Mouse (Mus musculus) left cerebral cortex, adult 8-10 months (tissue): ENCODE data around the gene Ints2. TPM values are rescaled to one million over a fixed set of nuclear protein-coding genes. Genes with fewer than 3 reads are reported as not detected.
A peak's percentile ranks its signal among the peaks of the same experiment; 100 is the strongest.
"Not testable (repeated sequence)": the region's sequence is repeated elsewhere in the genome, so short reads cannot be mapped to it uniquely, and the experiment has no call there.

Source experiments
- DNase-seq, 2 experiments: peaks; one replicate each; pipeline ENCODE4 v3.0.0; 2022; ENCODE audit warnings: low spot score in 2 of 2
- total RNA-seq, 4 experiments: library from RNA; stranded (reverse); gene quantifications; 2 replicates each; pipeline ENCODE4 v1.2.4; 2022

Ints2 gene
- 10 to 100 TPM; 21.8 to 27.0 (median 24.7) TPM for total RNA-seq

DNA sequence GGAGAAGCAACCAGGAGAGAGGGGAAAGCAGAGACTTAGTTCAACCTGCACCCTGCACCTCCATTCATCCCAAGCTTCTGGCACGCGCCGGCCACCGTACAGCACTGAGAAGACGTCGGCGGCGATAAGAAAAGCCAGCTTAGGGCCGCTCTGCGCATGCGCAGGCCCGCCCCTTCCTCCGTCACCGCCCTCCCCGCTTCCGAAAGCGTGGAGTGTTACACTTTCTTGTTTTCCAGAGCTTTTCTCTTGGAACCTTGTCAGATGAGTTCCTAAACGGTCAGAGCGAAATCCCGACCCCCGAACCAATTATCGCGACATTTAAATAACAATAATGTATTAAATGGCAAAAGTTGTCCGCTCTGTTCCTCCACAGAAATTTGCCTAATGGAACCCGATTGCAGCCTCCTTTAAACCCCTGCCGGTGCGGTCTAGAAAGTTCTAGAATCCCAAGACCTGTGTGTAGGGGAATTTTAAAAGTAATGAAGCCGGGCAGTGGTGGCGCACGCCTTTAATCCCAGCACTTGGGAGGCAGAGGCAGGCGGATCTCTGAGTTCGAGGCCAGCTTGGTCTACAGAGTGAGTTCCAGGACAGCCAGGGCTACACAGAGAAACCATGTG, at the start of gene Ints2:
Ints2 (minus strand) TSS at position 116 of the 617 bp plus-strand sequence.
- peak; percentile 90 to 91 for DNase-seq

DNA sequence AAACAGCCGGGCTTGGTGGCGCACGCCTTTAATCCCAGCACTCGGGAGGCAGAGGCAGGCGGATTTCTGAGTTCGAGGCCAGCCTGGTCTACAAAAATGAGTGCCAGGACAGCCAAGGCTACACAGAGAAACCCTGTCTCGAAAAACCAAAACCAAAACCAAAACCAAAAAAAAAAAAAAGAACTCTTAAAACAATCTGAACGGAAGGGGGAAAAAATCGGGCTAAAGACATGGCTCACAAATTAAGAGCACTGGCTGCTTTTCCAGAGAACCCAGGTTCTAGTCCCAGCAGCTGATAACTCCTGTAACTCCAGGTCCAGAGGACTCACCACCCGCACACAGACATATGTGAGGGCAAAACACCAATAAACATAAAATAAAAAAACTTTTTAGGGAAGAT, 34.8 kb upstream of the Ints2 start:
- not testable (repeated sequence) for DNase-seq

GRCm38 (mm10) chr11:86291714-86292113, 34.3 kb upstream of the Ints2 start:
- DNase-seq, result no peak

GRCm38 (mm10) chr11:86285729-86286128, 28.4 kb upstream of the Ints2 start:
- no peak for DNase-seq

- DNase-seq, result no peak
Observed at GRCm38 (mm10) chr11:86278442-86279102, 21.2 kb upstream of the Ints2 start.

GRCm38 (mm10) chr11:86257054-86257453, 321 bp downstream of the Ints2 start:
- DNase-seq, result no peak

GRCm38 (mm10) chr11:86253342-86253741, 4.0 kb downstream of the Ints2 start:
- DNase-seq, result no peak

GRCm38 (mm10) chr11:86232446-86232845, 24.9 kb downstream of the Ints2 start:
- no peak for DNase-seq

- DNase-seq, result no peak
Observed at GRCm38 (mm10) chr11:86231781-86232350, 25.5 kb downstream of the Ints2 start.

DNA sequence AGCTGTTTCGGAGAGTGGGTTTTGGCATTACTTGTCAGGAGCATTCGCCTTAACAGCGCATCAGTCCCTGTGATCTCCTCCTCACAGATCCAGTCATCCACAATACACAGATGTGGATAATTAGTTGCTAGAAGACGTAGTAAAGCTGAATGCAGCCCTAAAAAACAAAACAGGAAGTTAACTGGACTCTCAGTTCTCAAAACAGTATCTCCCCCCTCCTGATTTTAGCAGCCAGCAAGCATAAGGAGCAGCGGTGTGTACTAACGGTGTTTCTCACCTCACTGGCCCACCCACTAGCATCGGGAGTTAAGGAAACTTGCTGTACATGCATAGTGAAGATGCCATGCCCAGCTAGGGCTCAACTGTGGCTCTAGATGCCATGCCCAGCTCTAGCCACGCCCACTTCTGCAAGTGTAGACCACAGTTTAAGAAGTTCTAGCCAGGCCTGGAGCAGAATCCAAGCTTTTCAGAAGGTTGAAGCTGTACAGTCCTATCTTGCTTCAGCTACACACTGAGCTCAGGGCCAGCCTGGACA, 30.7 kb downstream of the Ints2 start:
- no peak for DNase-seq

- no peak for DNase-seq
Observed at GRCm38 (mm10) chr11:86225761-86226160, 31.6 kb downstream of the Ints2 start.

DNA sequence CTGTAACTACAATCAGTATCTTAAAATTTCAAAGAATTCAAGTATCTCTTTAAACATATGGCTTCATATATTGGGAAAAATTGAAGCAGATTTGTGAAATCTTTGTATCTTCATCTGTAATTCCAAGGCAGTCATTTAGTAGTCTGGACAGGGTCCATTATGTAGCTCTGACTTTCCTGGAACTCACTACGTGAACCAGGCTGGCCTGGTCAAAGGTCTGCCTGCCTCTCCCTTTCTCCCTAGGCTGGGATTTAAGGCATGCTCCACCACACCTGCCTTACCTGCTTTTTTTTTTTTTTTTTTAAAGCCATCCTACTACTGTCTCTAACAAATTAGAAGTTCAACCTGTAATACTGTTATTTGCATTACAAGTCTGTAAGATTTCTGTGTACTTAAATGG, 45.6 kb downstream of the Ints2 start:
- no peak for DNase-seq

DNA sequence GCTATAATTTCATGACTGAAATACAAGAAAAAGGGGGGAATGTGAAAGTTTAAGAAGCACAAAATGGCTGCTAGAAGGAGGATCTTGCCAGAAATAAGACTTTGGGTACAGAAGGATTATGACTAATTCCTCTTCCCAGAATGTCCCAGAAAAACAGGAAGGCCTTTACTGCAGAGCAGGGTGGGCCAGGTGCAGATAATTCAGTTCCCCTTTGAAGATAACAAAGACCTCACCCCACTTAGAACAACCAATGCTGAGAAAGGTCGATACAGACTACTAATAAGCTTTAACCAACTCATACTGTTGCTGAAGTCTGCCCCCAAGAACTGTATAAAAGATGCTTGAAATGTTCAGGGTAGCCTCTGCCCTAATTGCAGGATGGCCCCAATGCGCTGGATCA, 48.3 kb downstream of the Ints2 start:
- no peak for DNase-seq

DNA sequence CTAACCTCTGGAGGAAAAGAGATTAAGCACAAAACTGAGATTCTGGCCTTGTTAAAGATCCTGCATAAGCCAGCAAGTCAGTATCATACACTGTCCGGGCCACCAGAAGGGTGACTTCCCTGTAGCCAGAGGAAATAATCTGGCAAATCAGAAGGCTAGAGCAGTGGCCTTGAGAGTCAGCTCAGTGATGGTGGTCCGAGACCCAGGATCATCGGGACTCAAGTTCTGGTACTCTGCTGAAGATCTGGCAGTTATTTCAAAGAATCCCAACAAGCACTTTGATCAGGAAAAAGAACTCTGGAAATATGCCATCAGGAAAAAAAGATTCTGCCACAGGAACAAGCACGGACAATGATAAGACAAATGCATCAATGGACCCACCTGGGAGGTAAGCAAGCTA, 51.5 kb downstream of the Ints2 start:
- DNase-seq, result no peak

- DNase-seq, result no peak
Observed at GRCm38 (mm10) chr11:86205031-86205430, 52.3 kb downstream of the Ints2 start.

DNA sequence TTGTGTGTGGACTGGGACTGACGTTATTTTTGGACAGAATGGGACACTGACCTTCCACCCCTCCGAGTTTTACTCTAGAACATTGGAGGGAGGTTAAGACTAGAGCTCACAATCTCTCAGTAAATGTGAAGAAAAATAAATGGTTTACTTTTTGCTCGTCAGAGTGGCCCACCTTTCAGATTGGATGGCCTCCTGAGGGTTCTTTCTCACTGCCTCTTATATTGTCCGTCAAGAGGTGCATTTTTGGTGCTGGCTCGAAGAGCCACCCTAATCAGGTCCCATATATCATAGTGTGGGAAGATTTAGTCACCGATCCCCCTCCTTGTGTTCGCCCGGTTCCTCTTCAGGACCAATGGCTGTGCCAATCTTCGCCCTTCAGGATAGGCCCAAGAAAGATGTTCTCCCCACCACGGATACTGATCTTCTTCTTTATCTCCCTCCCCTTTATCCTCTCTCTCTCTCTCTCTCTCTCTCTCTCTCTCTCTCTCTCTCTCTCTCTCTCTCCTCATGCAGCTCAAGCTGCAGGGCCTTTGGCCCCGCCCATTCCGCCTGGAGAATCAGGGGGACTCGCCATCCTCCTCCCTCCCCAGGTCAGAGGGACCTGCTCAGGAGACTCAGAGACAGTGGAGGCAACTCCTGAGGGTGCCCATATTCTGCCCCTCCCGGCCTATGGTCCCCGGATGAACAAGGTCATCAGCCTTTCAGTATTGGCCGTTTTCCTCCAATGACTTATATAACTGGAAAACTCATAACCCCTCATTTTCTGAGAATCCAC, 55.3 kb downstream of the Ints2 start:
- DNase-seq, result no peak

DNA sequence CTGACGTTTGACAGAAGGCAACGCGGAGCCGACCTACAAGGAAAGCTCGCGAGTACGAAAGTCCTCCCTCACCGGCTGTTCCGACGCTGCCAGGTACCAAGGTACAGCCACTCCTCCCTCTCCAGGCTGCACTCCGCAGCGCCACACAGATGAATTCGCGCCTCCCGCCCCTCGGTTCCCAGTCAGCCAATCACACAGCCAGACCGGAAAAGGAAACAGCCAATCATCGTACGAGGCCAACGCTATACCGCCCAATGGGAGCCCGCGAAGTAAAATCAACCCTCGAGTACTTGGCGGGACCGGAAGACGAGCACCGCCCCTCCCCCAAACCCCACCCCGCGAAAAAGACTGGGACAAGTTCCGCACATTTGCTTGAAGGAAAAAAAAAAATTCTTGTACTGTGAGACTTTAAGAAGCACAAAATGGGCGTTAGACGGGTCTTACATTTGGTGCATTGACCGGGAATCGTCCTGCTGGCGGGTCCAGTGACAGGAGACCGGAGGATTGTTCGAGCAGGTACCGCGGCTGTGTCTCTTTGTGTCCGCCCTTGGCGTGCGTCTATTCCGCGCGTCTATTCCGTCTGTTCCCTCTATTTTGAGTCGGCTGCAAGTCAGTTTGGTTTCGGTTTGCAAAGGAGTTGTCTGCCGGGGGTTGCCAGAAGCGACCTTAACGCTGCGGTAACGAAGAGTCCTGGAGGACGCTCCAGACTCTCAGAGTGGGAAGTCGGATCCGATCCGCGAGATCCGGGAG, 56.2 kb downstream of the Ints2 start, which contains the start of gene Brip1:
Brip1 (minus strand) TSS at position 157 of the 750 bp plus-strand sequence.
- peak; percentile 78 for DNase-seq

- DNase-seq, result no peak
Observed at GRCm38 (mm10) chr11:86200460-86201021, 56.8 kb downstream of the Ints2 start.

- no peak for DNase-seq
Observed at GRCm38 (mm10) chr11:86199733-86200132, 57.6 kb downstream of the Ints2 start.

GRCm38 (mm10) chr11:86185224-86185623, 72.2 kb downstream of the Ints2 start:
- not testable (repeated sequence) for DNase-seq

- no peak for DNase-seq
Observed at GRCm38 (mm10) chr11:86175833-86176232, 81.5 kb downstream of the Ints2 start.
